Mouse (Mus musculus): ENCODE data around the gene Clasp1. TPM values are rescaled to one million over a fixed set of nuclear protein-coding genes. Genes with fewer than 3 reads are reported as not detected.

Clasp1 gene
- total and polyA plus RNA-seq, 3 experiments = 13.9 to 21.3 TPM; not detected in 1

GRCm38 (mm10) chr1:118403440-118403839 lies 14.6 kb downstream of the Clasp1 start:
- no peak overlapping the region for H3K9ac ChIP-seq (ENCODE audit: control insufficient read depth, low read depth, low read length, poor library complexity, severe bottlenecking)
- TF ChIP-seq CTCF (IDR thresholded peaks at IDR 0.05 in 2 of 3, conservative IDR thresholded peaks at IDR 0.05 in 1 of 3; ENCODE audit: control insufficient read depth in 1 of 3, insufficient read depth in 1 of 3, low read depth in 2 of 3, low read length in 3 of 3, poor library complexity in 1 of 3, severe bottlenecking in 1 of 3) (no peak), SMC3 (IDR thresholded peaks at IDR 0.05; ENCODE audit: low read depth, low read length) (no peak), MEF2A (IDR thresholded peaks at IDR 0.05; ENCODE audit: extremely low read depth, insufficient replicate concordance, low read depth, low read length, poor library complexity, severe bottlenecking) (no peak), GATA1 (IDR thresholded peaks at IDR 0.05; ENCODE audit: low read depth, low read length) (no peak), HCFC1 (IDR thresholded peaks at IDR 0.05; ENCODE audit: low read depth, low read length) (no peak), NELFE (IDR thresholded peaks at IDR 0.05; ENCODE audit: low read depth, low read length) (no peak), POLR2A (IDR thresholded peaks at IDR 0.05; ENCODE audit: control insufficient read depth in 1 of 2, insufficient read depth in 1 of 2, low read depth in 1 of 2, low read length in 2 of 2, poor library complexity in 1 of 2) (no peak), SIN3A (IDR thresholded peaks at IDR 0.05; ENCODE audit: low read length) (no peak), MYB (IDR thresholded peaks at IDR 0.05; ENCODE audit: low read depth, low read length) (no peak), UBTF (IDR thresholded peaks at IDR 0.05; ENCODE audit: borderline replicate concordance, insufficient read depth, low read depth, low read length) (no peak), KAT2A (conservative IDR thresholded peaks at IDR 0.05; ENCODE audit: low read depth, low read length) (no peak), ZNF384 (IDR thresholded peaks at IDR 0.05; ENCODE audit: low read depth, low read length) (no peak), POLR2AphosphoS5 (IDR thresholded peaks at IDR 0.05; ENCODE audit: borderline replicate concordance, low read depth, low read length) (no peak), EP300 (IDR thresholded peaks at IDR 0.05; ENCODE audit: low read depth in 1 of 2, low read length in 2 of 2) (no peak), ZC3H11A (IDR thresholded peaks at IDR 0.05; ENCODE audit: low read depth, low read length) (no peak), ELF1 (IDR thresholded peaks at IDR 0.05; ENCODE audit: low read depth, low read length) (no peak), CHD1 (IDR thresholded peaks at IDR 0.05; ENCODE audit: low read depth, low read length) (no peak), MXI1 (IDR thresholded peaks at IDR 0.05; ENCODE audit: low read depth, low read length) (no peak)
- peaks cover 15% of the 10 kb centered on the region for H3K79me2 ChIP-seq (ENCODE audit: control insufficient read depth, insufficient read depth, low read length, poor library complexity)
- H3K9me3 ChIP-seq (replicated peaks; ENCODE audit: insufficient read depth, low read length) = no peaks in the 10 kb centered on the region
- no peaks in the 10 kb centered on the region for H3K27me3 ChIP-seq (ENCODE audit: control insufficient read depth in 1 of 2, insufficient read depth in 2 of 2, low read length in 2 of 2)
- no peak for DNase-seq (ENCODE audit: low read depth, low spot score)
- H3K27ac ChIP-seq (ENCODE audit: control insufficient read depth, low read depth, low read length) = no peak overlapping the region
- H3K4me1 ChIP-seq (ENCODE audit: control insufficient read depth in 1 of 2, insufficient read depth in 2 of 2, low read length in 2 of 2) = peaks cover 0 to 6% of the 10 kb centered on the region in 2 experiments; a peak in 1 of 4 replicates
- H3K36me3 ChIP-seq (ENCODE audit: control insufficient read depth in 1 of 2, insufficient read depth in 2 of 2, low read length in 2 of 2) = peaks cover 0 to 2% of the 10 kb centered on the region in 2 experiments; a peak in 2 of 4 replicates
- no peak overlapping the region for H3K4me3 ChIP-seq (ENCODE audit: control insufficient read depth in 1 of 2, insufficient read depth in 1 of 2, low read depth in 2 of 2, low read length in 2 of 2)

- Histone ChIP-seq H3K27me3 (ENCODE audit: control insufficient read depth in 1 of 2, insufficient read depth in 2 of 2, low read length in 2 of 2) (no peaks in the 10 kb centered on the region), H3K27ac (ENCODE audit: control insufficient read depth, low read depth, low read length) (no peak overlapping the region), H3K9ac (ENCODE audit: control insufficient read depth, low read depth, low read length, poor library complexity, severe bottlenecking) (no peak overlapping the region), H3K79me2 (ENCODE audit: control insufficient read depth, insufficient read depth, low read length, poor library complexity) (peaks cover 9% of the 10 kb centered on the region; the same call in 1 of the 2 replicates), H3K9me3 (replicated peaks; ENCODE audit: insufficient read depth, low read length) (no peaks in the 10 kb centered on the region), H3K4me3 (ENCODE audit: control insufficient read depth in 1 of 2, insufficient read depth in 1 of 2, low read depth in 2 of 2, low read length in 2 of 2) (no peak overlapping the region), H3K36me3 (ENCODE audit: control insufficient read depth in 1 of 2, insufficient read depth in 2 of 2, low read length in 2 of 2) (peaks cover 0 to 7% of the 10 kb centered on the region in 2 experiments), H3K4me1 (ENCODE audit: control insufficient read depth in 1 of 2, insufficient read depth in 2 of 2, low read length in 2 of 2) (peaks cover 5 to 7% of the 10 kb centered on the region in 2 experiments; a peak in 3 of 4 replicates)
- no peak for DNase-seq (ENCODE audit: low read depth, low spot score)
- TF ChIP-seq TCF12 (IDR thresholded peaks at IDR 0.05; ENCODE audit: low read depth, low read length) (no peak), MYB (IDR thresholded peaks at IDR 0.05; ENCODE audit: low read depth, low read length) (no peak), CTCF (IDR thresholded peaks at IDR 0.05 in 2 of 3, conservative IDR thresholded peaks at IDR 0.05 in 1 of 3; ENCODE audit: control insufficient read depth in 1 of 3, insufficient read depth in 1 of 3, low read depth in 2 of 3, low read length in 3 of 3, poor library complexity in 1 of 3, severe bottlenecking in 1 of 3) (no peak), ETS1 (IDR thresholded peaks at IDR 0.05; ENCODE audit: low read depth, low read length) (no peak), BHLHE40 (IDR thresholded peaks at IDR 0.05; ENCODE audit: borderline replicate concordance, low read depth, low read length) (no peak), RCOR1 (IDR thresholded peaks at IDR 0.05; ENCODE audit: low read depth, low read length) (no peak), MXI1 (IDR thresholded peaks at IDR 0.05; ENCODE audit: low read depth, low read length) (no peak), POLR2AphosphoS5 (IDR thresholded peaks at IDR 0.05; ENCODE audit: borderline replicate concordance, low read depth, low read length) (no peak), EP300 (IDR thresholded peaks at IDR 0.05; ENCODE audit: low read depth in 1 of 2, low read length in 2 of 2) (no peak), MEF2A (IDR thresholded peaks at IDR 0.05; ENCODE audit: extremely low read depth, insufficient replicate concordance, low read depth, low read length, poor library complexity, severe bottlenecking) (no peak), ZKSCAN1 (IDR thresholded peaks at IDR 0.05; ENCODE audit: low read depth, low read length) (no peak), CHD2 (IDR thresholded peaks at IDR 0.05; ENCODE audit: low read length) (no peak), TAL1 (IDR thresholded peaks at IDR 0.05; ENCODE audit: low read length) (no peak)
Measured at GRCm38 (mm10) chr1:118407586-118408250, 18.9 kb downstream of the Clasp1 start.

All from MEL (cell line).